Mouse (Mus musculus): Measurements from ENCODE around the gene Syndig1l.

Gene Syndig1l

DNA sequence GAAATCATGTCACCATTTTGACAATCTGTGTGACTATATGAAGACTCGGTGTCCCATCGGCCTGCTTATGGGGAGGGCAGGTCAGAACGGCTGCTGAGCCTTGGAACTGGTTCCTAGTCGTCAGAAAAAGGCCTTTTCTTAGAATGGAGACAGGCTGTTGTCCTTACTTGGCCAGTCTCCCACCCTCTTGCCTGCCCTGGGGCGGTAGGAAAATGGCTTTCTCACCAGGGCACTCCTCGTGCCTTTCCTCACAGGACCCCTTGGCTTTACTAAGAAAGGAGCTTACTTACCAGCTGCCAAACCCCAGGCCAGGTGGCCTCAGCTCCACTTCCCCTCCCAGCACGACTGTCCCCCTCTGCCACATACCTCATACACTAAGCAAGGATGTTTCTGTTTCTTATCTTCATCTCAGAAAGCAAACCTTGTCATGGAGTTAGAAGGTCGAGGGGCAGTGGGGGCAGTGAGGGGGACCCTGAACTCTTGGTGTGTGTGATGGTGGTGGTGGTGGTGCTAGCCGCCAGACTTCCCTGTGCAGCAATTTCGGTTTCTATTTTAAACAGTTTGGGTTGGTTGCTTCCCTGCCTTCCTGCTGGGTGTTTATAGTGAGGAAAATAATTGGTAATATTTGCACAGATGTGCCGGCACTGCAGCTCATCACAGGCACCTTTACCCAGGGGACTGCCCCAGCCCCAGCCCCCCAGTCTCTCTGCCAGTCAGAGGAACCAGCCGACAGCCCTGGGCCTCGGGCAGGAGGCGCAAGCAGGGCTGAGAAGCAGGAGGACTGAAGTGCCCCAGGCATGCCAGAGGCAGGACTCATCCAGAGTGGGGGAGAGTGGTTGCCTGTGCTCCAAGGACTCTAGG is 23.7 kb downstream of the Syndig1l start:
- DNase-seq (ENCODE audit: low spot score): no peak

- no peak for DNase-seq (ENCODE audit: low spot score)
These were observed 27.0 kb downstream of the Syndig1l start for GRCm38 (mm10) chr12:84671646-84672045.

DNA sequence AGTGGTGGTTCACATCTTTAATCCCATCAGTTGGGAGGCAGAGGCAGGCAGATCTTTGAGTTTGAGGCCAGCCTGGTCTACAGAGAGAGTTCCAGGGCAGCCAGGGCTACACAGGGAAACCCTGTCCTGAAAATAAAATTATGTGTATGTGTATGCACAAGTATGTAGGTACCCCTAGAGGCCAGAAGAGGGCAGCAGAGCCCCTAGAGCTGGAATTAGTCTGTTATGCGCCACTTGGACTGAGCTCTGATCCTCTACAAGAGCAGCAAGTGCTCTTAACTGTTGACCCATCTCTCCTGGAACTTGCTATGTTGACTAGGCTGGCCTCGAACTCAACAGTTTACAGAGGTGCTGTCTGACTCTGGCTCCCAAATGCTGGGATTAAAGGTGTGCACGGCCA is 28.1 kb downstream of the Syndig1l start:
- peak; percentile 34 for DNase-seq (ENCODE audit: low spot score)

DNA sequence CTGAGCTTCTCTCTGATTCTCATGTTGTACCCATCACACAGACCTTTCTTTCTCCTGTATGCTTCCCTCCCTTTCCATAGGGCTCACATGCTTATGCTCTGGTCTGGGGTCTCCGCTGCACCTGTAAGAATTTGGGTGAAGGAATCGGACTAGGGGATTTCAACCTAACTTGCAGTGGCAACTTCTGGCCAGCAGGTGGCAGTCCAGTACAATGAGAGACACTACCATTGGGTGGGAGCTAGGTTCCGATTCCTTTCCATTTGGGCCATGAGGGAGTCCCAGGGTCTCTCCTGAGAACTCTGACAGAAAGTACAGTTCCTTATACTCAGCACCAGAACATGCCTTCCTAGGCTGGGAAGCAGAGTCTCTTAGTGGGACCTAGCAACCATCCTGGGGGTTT is 44.7 kb downstream of the Syndig1l start:
- peak; percentile 81 for DNase-seq (ENCODE audit: low spot score)

- no peak for DNase-seq (ENCODE audit: low spot score)
These were observed 48.4 kb downstream of the Syndig1l start for GRCm38 (mm10) chr12:84650234-84650633.

DNA sequence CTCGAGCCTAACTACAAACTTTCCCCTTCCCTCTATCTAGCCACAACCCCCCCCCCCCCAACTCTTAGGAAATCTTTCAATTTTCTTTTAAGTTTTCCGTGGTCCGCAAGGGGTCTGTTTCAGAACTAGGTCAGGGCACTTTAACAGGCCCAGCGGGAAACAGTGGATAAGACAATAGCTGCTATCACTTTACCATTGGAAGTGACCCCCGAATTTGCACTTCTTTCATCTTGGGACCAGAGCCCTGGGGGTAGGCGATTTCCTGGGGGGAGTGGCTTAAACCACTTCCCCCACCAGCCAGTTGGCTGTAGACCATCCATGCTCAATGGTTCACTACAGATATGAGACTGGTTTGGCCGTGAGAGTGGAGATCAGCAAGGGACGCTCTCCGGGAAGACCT is 58.0 kb downstream of the Syndig1l start, which contains the start of gene Vrtn:
Vrtn (plus strand) TSS at position 366 of the 400 bp plus-strand sequence.
- no peak for DNase-seq (ENCODE audit: low spot score)

GRCm38 (mm10) chr12:84640253-84640652 is 58.4 kb downstream of the Syndig1l start:
- DNase-seq (ENCODE audit: low spot score): no peak

DNA sequence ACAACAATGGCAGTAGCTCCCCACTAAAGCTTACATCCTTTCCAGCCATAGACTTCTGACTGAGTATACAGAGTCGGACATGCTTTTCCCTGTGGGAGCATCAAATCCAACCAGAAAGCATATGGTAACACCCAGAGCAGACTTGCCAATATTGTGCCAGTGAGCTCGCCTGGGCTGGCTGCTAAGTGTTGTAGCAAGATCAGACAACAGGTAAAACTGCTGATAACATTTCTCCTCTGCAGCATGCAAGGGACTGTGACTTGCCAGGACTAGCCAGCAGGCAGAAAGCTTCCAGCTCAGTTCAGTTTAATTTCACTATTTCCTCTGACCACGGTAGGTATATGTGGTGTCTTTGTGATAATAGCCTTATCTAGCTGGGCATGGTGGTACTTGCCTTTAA is 66.8 kb downstream of the Syndig1l start:
- no peak for DNase-seq (ENCODE audit: low spot score)

All from embryo, embryonic 10 days (tissue).